Mouse (Mus musculus): Measurements from ENCODE around the gene Sgo2a. TPM values are rescaled to one million over a fixed set of nuclear protein-coding genes. Genes with fewer than 3 reads are reported as not detected.

Gene Sgo2a
- 2.5 and 3.3 TPM in 2 replicates for polyA plus RNA-seq (2012; rRNA removed)

DNA sequence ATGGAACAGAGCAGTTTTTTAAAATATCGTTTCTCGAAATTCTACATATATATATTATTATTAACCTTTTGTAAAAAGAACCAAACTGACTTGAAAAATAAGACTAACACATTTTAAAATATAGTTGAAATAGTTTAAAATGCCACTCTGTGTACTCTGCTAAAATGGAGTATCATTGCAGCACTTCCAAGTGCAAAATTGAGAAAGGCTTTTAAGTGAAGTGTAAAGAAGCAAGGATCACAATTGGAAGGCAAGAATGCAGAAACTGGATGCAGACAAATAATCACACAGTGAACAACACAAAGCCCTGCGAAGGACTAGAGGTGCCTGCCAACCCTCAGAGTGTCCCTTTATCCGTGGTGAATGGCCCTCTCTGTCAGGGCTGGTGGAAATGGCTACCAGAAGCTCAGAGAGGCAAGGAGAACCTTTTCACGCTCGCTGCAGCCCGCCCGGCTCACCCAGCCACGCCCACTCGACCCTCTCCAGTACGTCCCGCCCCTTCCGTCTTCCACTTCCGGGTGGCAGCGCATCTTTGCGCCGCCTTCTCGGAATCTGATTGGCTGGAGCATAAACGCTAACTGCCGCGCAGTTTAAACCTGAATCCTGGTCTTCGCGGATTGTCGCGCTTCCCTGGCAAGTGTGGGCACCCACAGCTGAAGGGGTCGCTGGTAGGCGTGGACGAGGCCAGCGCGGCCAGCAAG is at the start of gene Sgo2a:
Gene Sgo2a (plus strand): TSS at position 540 of the 701 bp plus-strand sequence.

DNA sequence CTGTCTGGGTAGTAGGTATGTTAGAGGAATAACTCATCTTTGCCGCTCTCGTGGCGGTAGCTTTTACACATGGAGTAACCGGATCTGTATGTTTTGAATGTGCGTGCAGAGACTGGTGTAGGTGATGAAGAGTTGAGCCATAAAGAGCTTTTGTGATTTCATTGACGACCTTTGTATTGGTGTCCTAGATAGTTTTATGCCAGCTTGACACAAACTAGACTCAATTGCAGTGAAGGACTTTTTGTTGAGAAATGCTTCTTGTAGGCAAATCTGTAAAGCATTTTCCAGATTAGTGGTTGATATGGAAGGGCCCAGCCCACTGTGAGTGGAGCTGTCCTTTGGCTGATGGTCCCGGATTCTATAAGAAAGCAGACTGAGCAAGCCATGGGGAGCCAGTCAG is 23.1 kb downstream of the Sgo2a start, which contains the start of gene Kctd18:
Gene Kctd18 (minus strand): TSS at position 101 of the 400 bp plus-strand sequence.

GRCm38 (mm10) chr1:58029636-58030117 is 33.9 kb downstream of the Sgo2a start, which contains the start of gene Aox1:
Gene Aox1, plus strand, starts transcription at chr1:58029931.

Other genes starting within 250 kb of the Sgo2a start
- gene Spats2l, start 221.8 kb upstream of the Sgo2a start, polyA plus RNA-seq (2012; rRNA removed): 38.4 and 40.2 TPM in 2 replicates
- gene Kctd18, start 23.0 kb downstream of the Sgo2a start, polyA plus RNA-seq (2012; rRNA removed): 38.3 and 38.7 TPM in 2 replicates
- gene Aox1, start 34.0 kb downstream of the Sgo2a start, polyA plus RNA-seq (2012; rRNA removed): 0.45 and 0.56 TPM in 2 replicates
- 0.41 and 0.49 TPM in 2 replicates for gene Aox3, start 117.2 kb downstream of the Sgo2a start, polyA plus RNA-seq (2012; rRNA removed)
- gene Aox4, start 214.4 kb downstream of the Sgo2a start, polyA plus RNA-seq (2012; rRNA removed): 1.1 TPM in 2 replicates